Mouse (Mus musculus): ENCODE data around the gene Dhodh. TPM values are rescaled to one million over a fixed set of nuclear protein-coding genes. Genes with fewer than 3 reads are reported as not detected.

The Dhodh gene
- polyA plus RNA-seq, 1 experiment from 2014 or later, result 36.5 TPM

DNA sequence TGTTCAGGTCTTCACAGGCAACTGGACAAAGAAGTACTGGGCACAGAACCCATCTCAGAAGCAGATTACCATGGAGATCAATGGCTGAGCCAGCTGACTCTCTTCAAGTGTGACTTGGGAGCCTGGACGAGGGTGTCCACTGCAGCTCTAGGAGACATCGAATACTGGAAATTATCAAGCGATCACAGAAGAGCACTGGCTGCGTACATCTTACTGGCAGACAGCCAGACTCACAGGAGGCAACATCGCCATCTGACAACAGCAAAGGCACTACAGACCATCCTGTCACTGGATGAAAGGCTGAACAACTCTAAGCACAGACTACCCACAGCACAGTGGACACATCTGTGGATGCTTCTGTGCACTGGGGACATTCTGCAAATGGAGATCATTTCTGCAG, 16.3 kb downstream of the Dhodh start:
- no peak for ATAC-seq (replicated peaks; ENCODE audit: extremely low read depth, insufficient read depth, low FRiP score)
- H3K4me1 ChIP-seq (ENCODE audit: control insufficient read depth, insufficient read depth, low read length), result no peaks in the 10 kb centered on the region
- H3K27me3 ChIP-seq (ENCODE audit: control insufficient read depth, insufficient read depth, low read length), result no peaks in the 10 kb centered on the region
- no peaks in the 10 kb centered on the region for H3K9me3 ChIP-seq (replicated peaks; ENCODE audit: control insufficient read depth, low read length)
- no peak overlapping the region for H3K9ac ChIP-seq (ENCODE audit: low read length)
- no peak overlapping the region for H3K27ac ChIP-seq (ENCODE audit: low read length)
- peaks cover 13% of the 10 kb centered on the region; the same call in 1 of the 2 replicates for H3K36me3 ChIP-seq (ENCODE audit: control insufficient read depth, insufficient read depth)
- 84% methylated on average over 5 of the region's 5 CpGs for WGBS
- H3K4me3 ChIP-seq (ENCODE audit: low read length), result no peak overlapping the region
- no peak overlapping the region for H3K4me2 ChIP-seq (ENCODE audit: low read depth, low read length)

DNA sequence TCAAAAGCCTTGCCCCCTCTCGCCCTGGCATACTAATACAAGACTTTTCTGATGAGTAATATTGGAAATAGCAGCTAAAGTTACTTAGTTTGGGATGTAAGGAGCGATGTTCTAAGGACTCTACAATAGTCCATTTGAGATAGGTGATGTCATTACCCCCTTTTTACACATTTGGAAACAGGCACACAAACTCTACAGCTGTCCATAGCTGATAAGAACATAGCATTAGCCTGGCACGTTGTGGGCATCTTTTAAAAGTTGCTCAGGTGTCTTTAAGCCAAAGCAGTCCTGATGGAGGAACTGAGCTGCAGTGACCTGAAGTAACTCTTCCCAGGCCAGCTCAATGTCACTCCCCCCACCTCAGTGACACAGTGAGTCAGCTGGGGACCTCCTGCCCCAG, 17.1 kb downstream of the Dhodh start:
- WGBS, result 81% methylated on average over 3 of the region's 3 CpGs
- Histone ChIP-seq H3K9me3 (replicated peaks; ENCODE audit: control insufficient read depth, low read length) (no peaks in the 10 kb centered on the region), H3K36me3 (ENCODE audit: control insufficient read depth, insufficient read depth) (peaks cover 13% of the 10 kb centered on the region; the same call in 1 of the 2 replicates), H3K4me3 (ENCODE audit: low read length) (no peak overlapping the region), H3K27me3 (ENCODE audit: control insufficient read depth, insufficient read depth, low read length) (no peaks in the 10 kb centered on the region), H3K9ac (ENCODE audit: low read length) (no peak overlapping the region), H3K4me2 (ENCODE audit: low read depth, low read length) (no peak overlapping the region), H3K4me1 (ENCODE audit: control insufficient read depth, insufficient read depth, low read length) (no peaks in the 10 kb centered on the region), H3K27ac (ENCODE audit: low read length) (no peak overlapping the region)
- no peak for ATAC-seq (replicated peaks; ENCODE audit: extremely low read depth, insufficient read depth, low FRiP score)

DNA sequence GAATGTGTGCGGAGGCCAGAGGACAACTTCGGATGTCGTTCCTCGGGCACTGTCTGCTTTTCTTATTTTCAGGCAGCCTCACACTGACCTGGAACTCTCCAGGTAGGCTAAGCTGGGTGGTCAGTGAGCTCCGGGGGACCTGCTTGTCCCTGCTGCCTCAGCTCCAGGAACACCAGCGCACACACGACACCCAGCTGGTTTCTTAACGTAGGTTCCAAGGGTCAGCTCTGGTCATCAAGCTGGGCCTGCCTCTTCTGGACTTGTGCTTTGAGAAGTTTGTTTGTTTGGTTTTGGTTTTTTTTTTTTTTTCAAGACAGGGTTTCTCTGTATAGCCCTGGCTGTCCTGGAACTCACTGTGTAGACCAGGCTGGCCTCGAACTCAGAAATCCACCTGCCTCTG, 17.6 kb downstream of the Dhodh start:
- WGBS, result 85% methylated on average over 9 of the region's 9 CpGs
- ATAC-seq (replicated peaks; ENCODE audit: extremely low read depth, insufficient read depth, low FRiP score), result no peak
- H3K4me3 ChIP-seq (ENCODE audit: low read length), result no peak overlapping the region
- H3K9me3 ChIP-seq (replicated peaks; ENCODE audit: control insufficient read depth, low read length), result no peaks in the 10 kb centered on the region
- H3K27me3 ChIP-seq (ENCODE audit: control insufficient read depth, insufficient read depth, low read length), result no peaks in the 10 kb centered on the region
- peaks cover 13% of the 10 kb centered on the region; the same call in 1 of the 2 replicates for H3K36me3 ChIP-seq (ENCODE audit: control insufficient read depth, insufficient read depth)
- H3K4me2 ChIP-seq (ENCODE audit: low read depth, low read length), result no peak overlapping the region
- H3K9ac ChIP-seq (ENCODE audit: low read length), result no peak overlapping the region
- H3K4me1 ChIP-seq (ENCODE audit: control insufficient read depth, insufficient read depth, low read length), result no peaks in the 10 kb centered on the region
- no peak overlapping the region for H3K27ac ChIP-seq (ENCODE audit: low read length)

DNA sequence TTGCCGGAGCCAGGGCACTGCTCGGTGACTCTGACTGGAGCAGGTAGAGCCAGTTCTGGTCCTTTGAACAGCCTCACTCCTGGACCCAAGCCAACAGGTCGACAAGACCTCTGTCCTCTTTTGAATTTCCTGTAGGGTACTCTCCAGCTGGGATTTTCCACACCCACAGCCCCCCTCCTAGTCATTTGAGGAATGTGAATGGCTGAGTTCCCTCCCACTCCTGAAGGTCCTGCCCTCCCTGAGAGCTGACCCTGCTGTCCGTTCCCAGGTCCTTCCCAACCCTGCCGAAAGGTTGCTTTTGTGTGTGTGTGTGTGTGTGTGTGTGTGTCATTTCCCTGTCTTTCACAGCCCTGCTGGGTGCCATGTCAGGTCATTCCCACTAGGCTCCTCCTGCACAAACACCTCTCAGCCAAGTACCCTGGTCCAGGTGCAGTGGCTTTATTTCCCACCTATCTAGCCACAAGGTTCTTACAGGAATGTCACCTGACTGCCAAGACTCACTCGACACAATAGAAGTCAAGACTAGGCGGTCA, 21.4 kb downstream of the Dhodh start:
- whole genome bisulfite sequencing, result 48% methylated on average over 7 of the region's 7 CpGs
- ATAC-seq (replicated peaks; ENCODE audit: extremely low read depth, insufficient read depth, low FRiP score), result no peak
- H3K36me3 ChIP-seq (ENCODE audit: control insufficient read depth, insufficient read depth), result peaks cover 2% of the 10 kb centered on the region; the same call in 1 of the 2 replicates
- H3K27ac ChIP-seq (ENCODE audit: low read length), result no peak overlapping the region
- no peak overlapping the region for H3K4me3 ChIP-seq (ENCODE audit: low read length)
- no peak overlapping the region for H3K4me2 ChIP-seq (ENCODE audit: low read depth, low read length)
- no peaks in the 10 kb centered on the region for H3K4me1 ChIP-seq (ENCODE audit: control insufficient read depth, insufficient read depth, low read length)
- no peaks in the 10 kb centered on the region; the same call in 1 of the 2 replicates for H3K9me3 ChIP-seq (replicated peaks; ENCODE audit: control insufficient read depth, low read length)
- H3K9ac ChIP-seq (ENCODE audit: low read length), result no peak overlapping the region
- H3K27me3 ChIP-seq (ENCODE audit: control insufficient read depth, insufficient read depth, low read length), result no peaks in the 10 kb centered on the region

DNA sequence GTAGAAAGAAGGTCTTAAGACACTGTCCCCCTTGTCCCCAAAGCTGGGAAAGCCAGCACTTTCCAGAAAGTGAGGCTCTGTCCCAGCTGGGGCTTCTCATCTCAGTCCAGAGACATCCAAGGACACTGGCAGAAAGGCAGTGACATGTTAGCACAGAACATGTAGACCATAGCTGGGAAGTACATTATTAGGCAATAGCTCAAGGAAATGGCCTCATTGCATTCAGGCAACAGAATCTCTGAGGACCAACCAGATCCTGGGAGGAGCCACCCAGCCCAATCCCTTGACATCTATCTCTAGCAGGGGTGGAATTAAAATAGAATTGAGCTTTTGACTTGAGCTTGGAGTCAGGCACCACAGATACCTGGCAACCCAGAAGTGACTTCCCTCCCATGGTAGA, 22.8 kb downstream of the Dhodh start:
- no peaks in the 10 kb centered on the region for H3K36me3 ChIP-seq (ENCODE audit: control insufficient read depth, insufficient read depth)
- no peak overlapping the region for H3K4me3 ChIP-seq (ENCODE audit: low read length)
- no peak overlapping the region for H3K27ac ChIP-seq (ENCODE audit: low read length)
- no peaks in the 10 kb centered on the region for H3K4me1 ChIP-seq (ENCODE audit: control insufficient read depth, insufficient read depth, low read length)
- H3K9ac ChIP-seq (ENCODE audit: low read length), result no peak overlapping the region
- no peak overlapping the region for H3K4me2 ChIP-seq (ENCODE audit: low read depth, low read length)
- no peaks in the 10 kb centered on the region; the same call in 1 of the 2 replicates for H3K9me3 ChIP-seq (replicated peaks; ENCODE audit: control insufficient read depth, low read length)
- H3K27me3 ChIP-seq (ENCODE audit: control insufficient read depth, insufficient read depth, low read length), result no peaks in the 10 kb centered on the region
- ATAC-seq (replicated peaks; ENCODE audit: extremely low read depth, insufficient read depth, low FRiP score), result no peak

DNA sequence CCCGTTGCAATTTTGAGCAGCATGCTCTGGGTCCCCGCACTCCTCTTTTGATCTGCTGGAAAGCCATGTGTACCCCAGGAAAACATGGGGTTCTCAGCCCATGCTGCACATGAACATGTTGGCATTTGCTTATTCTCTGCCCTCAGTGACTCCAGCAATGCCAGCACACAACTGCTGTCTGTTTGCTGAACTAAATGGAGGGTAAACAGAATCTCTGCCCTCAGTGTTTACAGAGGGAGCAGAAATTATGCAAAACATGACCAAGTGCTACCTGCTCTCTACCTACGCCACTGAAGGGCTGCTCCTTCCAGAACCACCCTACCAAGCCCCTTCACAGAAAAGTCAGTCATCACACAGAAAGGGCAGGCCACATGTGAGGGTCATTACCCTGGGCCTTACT, 23.6 kb downstream of the Dhodh start:
- 77% methylated on average over 3 of the region's 3 CpGs for WGBS
- Histone ChIP-seq H3K4me2 (ENCODE audit: low read depth, low read length) (no peak overlapping the region), H3K36me3 (ENCODE audit: control insufficient read depth, insufficient read depth) (no peaks in the 10 kb centered on the region), H3K27me3 (ENCODE audit: control insufficient read depth, insufficient read depth, low read length) (no peaks in the 10 kb centered on the region), H3K27ac (ENCODE audit: low read length) (no peak overlapping the region), H3K4me3 (ENCODE audit: low read length) (no peak overlapping the region), H3K4me1 (ENCODE audit: control insufficient read depth, insufficient read depth, low read length) (no peaks in the 10 kb centered on the region), H3K9ac (ENCODE audit: low read length) (no peak overlapping the region), H3K9me3 (replicated peaks; ENCODE audit: control insufficient read depth, low read length) (no peaks in the 10 kb centered on the region; the same call in 1 of the 2 replicates)
- ATAC-seq (replicated peaks; ENCODE audit: extremely low read depth, insufficient read depth, low FRiP score), result no peak

DNA sequence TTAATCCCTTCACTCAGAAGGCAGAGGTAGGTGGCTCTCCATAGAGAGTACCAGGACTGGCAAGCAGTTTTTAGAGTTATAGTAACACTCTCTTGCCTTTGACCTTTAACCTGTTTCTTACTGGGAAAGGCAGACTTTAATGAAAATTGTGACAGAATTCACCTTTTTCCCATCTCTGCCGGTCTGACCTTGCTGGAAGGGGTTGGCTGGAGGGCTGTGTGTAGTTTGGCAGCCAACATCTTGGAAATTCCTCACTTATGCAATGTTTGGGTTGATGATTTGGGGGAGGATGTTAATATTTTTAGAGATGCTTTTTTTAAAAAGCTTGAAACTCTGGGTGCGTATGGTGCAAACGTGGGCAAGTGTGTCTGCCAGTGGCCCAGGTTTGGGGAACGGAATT, 24.2 kb downstream of the Dhodh start:
- 68% methylated on average over 4 of the region's 4 CpGs for WGBS
- Histone ChIP-seq H3K27me3 (ENCODE audit: control insufficient read depth, insufficient read depth, low read length) (no peaks in the 10 kb centered on the region), H3K9me3 (replicated peaks; ENCODE audit: control insufficient read depth, low read length) (no peaks in the 10 kb centered on the region; the same call in 1 of the 2 replicates), H3K4me2 (ENCODE audit: low read depth, low read length) (no peak overlapping the region), H3K36me3 (ENCODE audit: control insufficient read depth, insufficient read depth) (no peaks in the 10 kb centered on the region), H3K4me1 (ENCODE audit: control insufficient read depth, insufficient read depth, low read length) (no peaks in the 10 kb centered on the region), H3K9ac (ENCODE audit: low read length) (no peak overlapping the region), H3K4me3 (ENCODE audit: low read length) (no peak overlapping the region), H3K27ac (ENCODE audit: low read length) (no peak overlapping the region)
- no peak for ATAC-seq (replicated peaks; ENCODE audit: extremely low read depth, insufficient read depth, low FRiP score)

DNA sequence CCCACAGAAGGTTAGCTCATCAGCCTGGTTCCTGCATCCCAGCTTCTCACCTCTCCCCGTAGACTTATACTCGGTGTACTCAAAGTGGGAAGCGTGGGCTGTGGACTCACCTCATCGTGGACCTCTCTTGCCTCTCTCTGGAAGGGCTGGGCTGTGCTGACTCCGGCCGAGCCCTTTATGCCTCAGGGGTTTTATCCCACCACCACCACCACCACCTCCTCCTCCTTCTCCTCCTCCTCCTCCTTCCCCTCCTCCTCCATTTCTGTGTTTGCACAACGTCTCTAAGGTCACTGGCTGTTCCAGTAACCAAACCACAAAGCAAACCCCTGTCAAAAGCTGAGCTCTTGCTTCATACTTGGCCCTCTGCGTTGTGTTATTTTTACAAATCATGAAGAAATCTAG, 29.6 kb downstream of the Dhodh start, which contains the start of gene Hp:
Gene Hp (minus strand): TSS at position 273 of the 402 bp plus-strand sequence.
- no peaks in the 10 kb centered on the region for H3K36me3 ChIP-seq (ENCODE audit: control insufficient read depth, insufficient read depth)
- no peak within 1 kb of the TSS for H3K27ac ChIP-seq (ENCODE audit: low read length)
- no peaks in the 10 kb centered on the region; the same call in 1 of the 2 replicates for H3K9me3 ChIP-seq (replicated peaks; ENCODE audit: control insufficient read depth, low read length)
- no peak within 1 kb of the TSS for H3K9ac ChIP-seq (ENCODE audit: low read length)
- no peak within 1 kb of the TSS for H3K4me3 ChIP-seq (ENCODE audit: low read length)
- 57% methylated on average over 8 of the region's 8 CpGs for WGBS
- no peaks in the 10 kb centered on the region for H3K4me1 ChIP-seq (ENCODE audit: control insufficient read depth, insufficient read depth, low read length)
- no peak within 1 kb of the TSS for H3K4me2 ChIP-seq (ENCODE audit: low read depth, low read length)
- H3K27me3 ChIP-seq (ENCODE audit: control insufficient read depth, insufficient read depth, low read length), result no peaks in the 10 kb centered on the region
- ATAC-seq (replicated peaks; ENCODE audit: extremely low read depth, insufficient read depth, low FRiP score), result no peak

DNA sequence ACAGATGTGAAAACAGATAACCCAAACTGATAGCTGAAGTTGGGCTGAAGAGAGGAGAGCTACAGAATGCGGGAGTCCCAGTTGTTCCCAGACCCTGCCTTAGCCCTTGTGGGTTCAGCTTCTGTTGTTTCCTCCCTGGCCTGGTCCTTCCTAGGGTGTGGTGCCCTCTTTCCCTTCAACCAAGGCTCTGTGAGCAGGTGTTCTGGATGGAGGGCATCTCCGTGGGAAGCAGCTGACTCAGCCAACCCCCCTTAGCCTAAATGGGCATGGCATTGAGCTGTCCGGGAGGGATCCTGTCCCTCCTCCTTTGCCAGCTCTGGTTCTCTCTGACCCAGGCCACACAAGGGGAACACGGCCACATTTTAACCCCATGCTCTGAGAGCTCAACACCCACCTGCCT, 32.2 kb downstream of the Dhodh start:
- 53% methylated on average over 4 of the region's 4 CpGs for WGBS
- ATAC-seq (replicated peaks; ENCODE audit: extremely low read depth, insufficient read depth, low FRiP score), result no peak
- Histone ChIP-seq H3K9ac (ENCODE audit: low read length) (no peak overlapping the region), H3K4me1 (ENCODE audit: control insufficient read depth, insufficient read depth, low read length) (no peaks in the 10 kb centered on the region), H3K27ac (ENCODE audit: low read length) (no peak overlapping the region), H3K4me2 (ENCODE audit: low read depth, low read length) (no peak overlapping the region), H3K9me3 (replicated peaks; ENCODE audit: control insufficient read depth, low read length) (no peaks in the 10 kb centered on the region), H3K4me3 (ENCODE audit: low read length) (no peak overlapping the region), H3K36me3 (ENCODE audit: control insufficient read depth, insufficient read depth) (no peaks in the 10 kb centered on the region), H3K27me3 (ENCODE audit: control insufficient read depth, insufficient read depth, low read length) (no peaks in the 10 kb centered on the region)

Data from heart, embryonic 16.5 days (tissue).